Comparison of ENCODE assay signal across 8 mouse cellular contexts in genomic region chr5:28093874-28094273, GRCm38 (mm10). TPM values are rescaled to one million over a fixed set of nuclear protein-coding genes. Genes with fewer than 3 reads are reported as not detected.
DNase-seq lines count a peak whose midpoint lies in the region; ATAC-seq and TF ChIP-seq lines count a peak whose summit lies in the region.

No protein-coding gene starts in this region.

- TF ChIP-seq CTCF in cerebellum, adult 2 months (IDR thresholded peaks at IDR 0.05; ENCODE audit: borderline replicate concordance, insufficient read depth, low read depth, low read length) = peak; percentile 82
- peak; percentile 88 for TF ChIP-seq CTCF in hindbrain, postnatal 0 days (IDR thresholded peaks at IDR 0.05; ENCODE audit: low read depth)

- no peak overlapping the region for H3K27ac ChIP-seq in cerebellum, adult 2 months (ENCODE audit: insufficient read depth, low read length)
- H3K27ac ChIP-seq in hindbrain, postnatal 0 days = no peak overlapping the region

- no peak overlapping the region for H3K4me3 ChIP-seq in cerebellum, adult 2 months (replicated peaks; ENCODE audit: insufficient read depth, low read depth, low read length)
- H3K4me3 ChIP-seq in hindbrain, postnatal 0 days (ENCODE audit: low read length) = no peak overlapping the region

- 21% methylated on average over 4 of the region's 4 CpGs for WGBS in cerebellum, adult 2 months
- 20% methylated on average over 4 of the region's 4 CpGs for WGBS in hindbrain, postnatal 0 days

- no peaks in the 10 kb centered on the region for H3K4me1 ChIP-seq in cerebellum, adult 2 months (ENCODE audit: control insufficient read depth, insufficient read depth, low read length)
- no peaks in the 10 kb centered on the region for H3K4me1 ChIP-seq in hindbrain, postnatal 0 days (ENCODE audit: insufficient read depth, low read length)

- no peak overlapping the region for H3K4me2 ChIP-seq in hindbrain, postnatal 0 days (ENCODE audit: low read depth, low read length)

- TF ChIP-seq POLR2A in cerebellum, adult 2 months (IDR thresholded peaks at IDR 0.05; ENCODE audit: borderline replicate concordance, insufficient read depth, low read length) = no peak

- no peaks in the 10 kb centered on the region for H3K9me3 ChIP-seq in hindbrain, postnatal 0 days (ENCODE audit: low read length)

- peak; percentile 32 for DNase-seq in MEL-GATA-1-ER (ENCODE audit: extremely low read depth, low read depth)
- peak; percentile 71 to 85 for DNase-seq in cerebellum, adult 2 months
- DNase-seq in hindbrain, postnatal 0 days (ENCODE audit: low spot score) = peak; percentile 83
- peak; percentile 74 to 85 for DNase-seq in left cerebral cortex, adult 18-20 months (ENCODE audit: low spot score in 2 of 2)
- peak; percentile 89 for DNase-seq in right cerebral cortex, postnatal 14 days
- DNase-seq in urinary bladder, postnatal 14 days (ENCODE audit: low spot score) = peak; percentile 81

- H3K36me3 ChIP-seq in hindbrain, postnatal 0 days (ENCODE audit: insufficient read depth, low read length) = no peaks in the 10 kb centered on the region

- no peaks in the 10 kb centered on the region for H3K27me3 ChIP-seq in cerebellum, adult 2 months (ENCODE audit: control insufficient read depth, insufficient read depth, low read length)
- no peaks in the 10 kb centered on the region for H3K27me3 ChIP-seq in hindbrain, postnatal 0 days (ENCODE audit: insufficient read depth, low read length)

- peak; percentile 85 for ATAC-seq in frontal cortex, adult (ENCODE audit: low TSS enrichment)
- peak; percentile 70 for ATAC-seq in hindbrain, postnatal 0 days
- peak; percentile 77 for ATAC-seq in megakaryocyte-erythroid progenitor cell, adult 5-6 weeks (replicated peaks; ENCODE audit: low FRiP score, low TSS enrichment, poor library complexity, severe bottlenecking)

- no peak overlapping the region for H3K9ac ChIP-seq in hindbrain, postnatal 0 days (replicated peaks; ENCODE audit: low read length)

RNA-seq across cellular contexts. Expression of gene Insig1, which starts 22.7 kb away (rescaled TPM):
- polyA plus RNA-seq in cerebellum, adult 2 months (2012; rRNA removed) = 115 and 125 TPM in 2 replicates
- total RNA-seq in hindbrain, postnatal 0 days (2014; rRNA removed) = 159 and 183 TPM in 2 replicates
- polyA plus RNA-seq in hindbrain, postnatal 0 days (2015; fragmentation: Nextera tagmentation; extraction: Ambion mirVana) = 100.0 and 102 TPM in 2 replicates
- total RNA-seq in left cerebral cortex, adult 18-20 months (2021) = 100 to 1,000 TPM in 1 of 2 experiments, 10 to 100 TPM in 1; 80.7 to 104 TPM
- total RNA-seq in megakaryocyte-erythroid progenitor cell, adult 5-6 weeks (2014; fragmentation: Nextera tagmentation) = 11.1 and 17.1 TPM in 2 replicates
- total RNA-seq in megakaryocyte-erythroid progenitor cell, adult 5-6 weeks (2017) = 24.4 and 38.2 TPM in 2 replicates

Comparison
In these comparisons a context has a peak if more than half of its experiments do, and no peak if none do; other contexts are left out.
1. DNase-seq: peak in every context shown above with its lines; median percentile 89 in right cerebral cortex, postnatal 14 days; 83 in hindbrain, postnatal 0 days; 81 in urinary bladder, postnatal 14 days; 80 in left cerebral cortex, adult 18-20 months; 78 in cerebellum, adult 2 months; 32 in MEL-GATA-1-ER.